In the genomic region with DNA sequence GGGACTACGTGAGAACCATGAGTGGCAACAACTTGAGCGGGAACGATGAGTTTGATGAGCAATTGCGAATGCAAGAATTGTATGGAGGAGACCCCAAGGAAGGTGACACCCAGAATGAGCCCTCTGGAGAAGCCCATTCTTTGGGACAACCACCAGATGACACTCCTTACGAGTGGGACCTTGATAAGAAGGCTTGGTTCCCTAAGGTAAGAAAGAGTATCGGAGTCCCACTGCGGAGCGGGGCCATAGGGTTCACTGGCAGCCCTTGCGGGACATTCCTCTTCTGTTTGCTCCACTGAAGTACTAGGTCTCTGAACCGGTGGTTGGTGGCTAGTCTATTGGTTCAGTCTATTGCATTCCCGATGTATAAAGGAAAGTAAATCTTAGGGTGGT, we compare ENCODE assay signal across 7 mouse cellular contexts. TPM values are rescaled to one million over a fixed set of nuclear protein-coding genes. Genes with fewer than 3 reads are reported as not detected.
DNase-seq lines count a peak whose midpoint lies in the region; ATAC-seq and TF ChIP-seq lines count a peak whose summit lies in the region.

No protein-coding gene starts in this region.

- peak overlapping the region; percentile 100 for H3K4me3 ChIP-seq in testis, adult 2 months (ENCODE audit: control insufficient read depth, low read depth, low read length)
- H3K4me3 ChIP-seq in forebrain, embryonic 11.5 days (ENCODE audit: low read depth, low read length): peak overlapping the region; percentile 47
- H3K4me3 ChIP-seq in liver, embryonic 11.5 days (ENCODE audit: low read depth, low read length): peak overlapping the region; percentile 60

- no peak for DNase-seq in testis, postnatal 14 days (ENCODE audit: low spot score)
- DNase-seq in forebrain, embryonic 11.5 days (ENCODE audit: low spot score): no peak
- DNase-seq in liver, embryonic 11.5 days (ENCODE audit: low spot score): no peak
- peak; percentile 36 for DNase-seq in testis, postnatal 10 days (ENCODE audit: low spot score)
- no peak for DNase-seq in gastrocnemius, postnatal 10 days
- no peak for DNase-seq in gastrocnemius, postnatal 25 days

- no peaks in the 10 kb centered on the region for H3K9me3 ChIP-seq in forebrain, embryonic 11.5 days (ENCODE audit: control insufficient read depth, low read length)
- no peaks in the 10 kb centered on the region for H3K9me3 ChIP-seq in liver, embryonic 11.5 days (ENCODE audit: control insufficient read depth, low read length)

- peak overlapping the region; percentile 48 for H3K4me2 ChIP-seq in forebrain, embryonic 11.5 days (ENCODE audit: low read depth, low read length, severe bottlenecking)
- peak overlapping the region; percentile 53 for H3K4me2 ChIP-seq in liver, embryonic 11.5 days

- no peaks in the 10 kb centered on the region for H3K4me1 ChIP-seq in testis, adult 2 months (ENCODE audit: control insufficient read depth, insufficient read depth, low read length)
- H3K4me1 ChIP-seq in forebrain, embryonic 11.5 days (replicated peaks; ENCODE audit: control insufficient read depth, insufficient read depth, low read length): no peaks in the 10 kb centered on the region
- H3K4me1 ChIP-seq in liver, embryonic 11.5 days (replicated peaks; ENCODE audit: control insufficient read depth, insufficient read depth, low read length): no peaks in the 10 kb centered on the region

- no peak for TF ChIP-seq CTCF in testis, adult 2 months (IDR thresholded peaks at IDR 0.05; ENCODE audit: control insufficient read depth, insufficient read depth, insufficient replicate concordance, low read depth, low read length)

- 34% methylated on average over 11 of the region's 11 CpGs for WGBS in forebrain, embryonic 11.5 days
- 19% methylated on average over 11 of the region's 11 CpGs for WGBS in liver, embryonic 11.5 days

- H3K27ac ChIP-seq in testis, adult 2 months (ENCODE audit: control insufficient read depth, insufficient read depth, low read depth, low read length): peak overlapping the region; percentile 64
- no peak overlapping the region for H3K27ac ChIP-seq in forebrain, embryonic 11.5 days (ENCODE audit: low read depth, low read length)
- no peak overlapping the region for H3K27ac ChIP-seq in liver, embryonic 11.5 days (ENCODE audit: low read depth, low read length)

- TF ChIP-seq POLR2A in testis, adult 2 months (IDR thresholded peaks at IDR 0.05; ENCODE audit: control insufficient read depth, low read depth, low read length): no peak

- peak overlapping the region; percentile 69 for H3K9ac ChIP-seq in forebrain, embryonic 11.5 days (ENCODE audit: low read length)
- peak overlapping the region; percentile 74 for H3K9ac ChIP-seq in liver, embryonic 11.5 days (ENCODE audit: low read depth, low read length)

- no peaks in the 10 kb centered on the region for H3K27me3 ChIP-seq in testis, adult 2 months (ENCODE audit: control insufficient read depth, insufficient read depth, low read length)
- H3K27me3 ChIP-seq in forebrain, embryonic 11.5 days (ENCODE audit: control insufficient read depth, insufficient read depth, low read length): no peaks in the 10 kb centered on the region
- H3K27me3 ChIP-seq in liver, embryonic 11.5 days (replicated peaks; ENCODE audit: control insufficient read depth, insufficient read depth, low read length): no peaks in the 10 kb centered on the region

- no peaks in the 10 kb centered on the region for H3K36me3 ChIP-seq in testis, adult 2 months (ENCODE audit: control insufficient read depth, insufficient read depth, low read length)
- no peaks in the 10 kb centered on the region for H3K36me3 ChIP-seq in forebrain, embryonic 11.5 days (ENCODE audit: control insufficient read depth, insufficient read depth, low read length)
- H3K36me3 ChIP-seq in liver, embryonic 11.5 days (ENCODE audit: control insufficient read depth, insufficient read depth, low read length): no peaks in the 10 kb centered on the region

- ATAC-seq in forebrain, embryonic 11.5 days (replicated peaks; ENCODE audit: low FRiP score): no peak
- peak; percentile 30; the same call in 1 of the 2 replicates for ATAC-seq in liver, embryonic 11.5 days (replicated peaks; ENCODE audit: low FRiP score)

RNA-seq across cellular contexts. Expression of gene Htatsf1, which starts 0.6 kb away (rescaled TPM):
- 7.5 and 10.0 TPM in 2 replicates for polyA plus RNA-seq in testis, adult 2 months (2012; rRNA removed)
- polyA plus RNA-seq in forebrain, embryonic 11.5 days (2014; fragmentation: Nextera tagmentation; extraction: Ambion mirVana): 81.2 and 82.8 TPM in 2 replicates
- 50.6 and 55.4 TPM in 2 replicates for polyA plus RNA-seq in liver, embryonic 11.5 days (2014; fragmentation: Nextera tagmentation; extraction: Ambion mirVana)
- total RNA-seq in gastrocnemius, postnatal 10 days (2021): 10 to 100 TPM; 57.7 to 63.8 TPM
- 10 to 100 TPM; 60.5 to 70.6 TPM for total RNA-seq in gastrocnemius, postnatal 25 days (2021)

RNA-seq across cellular contexts. Expression of gene Brs3, which starts 11.1 kb away (rescaled TPM):
- not detected in 2 replicates for polyA plus RNA-seq in testis, adult 2 months (2012; rRNA removed)
- not detected in 2 replicates for polyA plus RNA-seq in forebrain, embryonic 11.5 days (2014; fragmentation: Nextera tagmentation; extraction: Ambion mirVana)
- polyA plus RNA-seq in liver, embryonic 11.5 days (2014; fragmentation: Nextera tagmentation; extraction: Ambion mirVana): not detected in 2 replicates
- total RNA-seq in gastrocnemius, postnatal 10 days (2021): not detected
- not detected for total RNA-seq in gastrocnemius, postnatal 25 days (2021)

RNA-seq across cellular contexts. Expression of gene Vgll1, which starts 33.9 kb away (rescaled TPM):
- polyA plus RNA-seq in testis, adult 2 months (2012; rRNA removed): 0.26 and 0.83 TPM in 2 replicates
- 0.35 TPM in 1 of 2 replicates, not detected in the other for polyA plus RNA-seq in forebrain, embryonic 11.5 days (2014; fragmentation: Nextera tagmentation; extraction: Ambion mirVana)
- polyA plus RNA-seq in liver, embryonic 11.5 days (2014; fragmentation: Nextera tagmentation; extraction: Ambion mirVana): not detected in 2 replicates
- total RNA-seq in gastrocnemius, postnatal 10 days (2021): not detected
- not detected for total RNA-seq in gastrocnemius, postnatal 25 days (2021)

Comparison
In these comparisons a context has a peak if more than half of its experiments do, and no peak if none do; other contexts are left out.
1. H3K4me3 ChIP-seq: peak in every context shown above with its lines; median percentile 100 in testis, adult 2 months; 60 in liver, embryonic 11.5 days; 47 in forebrain, embryonic 11.5 days.